Mouse (Mus musculus) kidney, postnatal 14 days (tissue): ENCODE results near the gene Fam240b.

Source experiments
- DNase-seq: peaks from one replicate; pipeline ENCODE4 v3.0.0; 2022; ENCODE audit warnings: mixed read lengths

Fam240b gene

DNA sequence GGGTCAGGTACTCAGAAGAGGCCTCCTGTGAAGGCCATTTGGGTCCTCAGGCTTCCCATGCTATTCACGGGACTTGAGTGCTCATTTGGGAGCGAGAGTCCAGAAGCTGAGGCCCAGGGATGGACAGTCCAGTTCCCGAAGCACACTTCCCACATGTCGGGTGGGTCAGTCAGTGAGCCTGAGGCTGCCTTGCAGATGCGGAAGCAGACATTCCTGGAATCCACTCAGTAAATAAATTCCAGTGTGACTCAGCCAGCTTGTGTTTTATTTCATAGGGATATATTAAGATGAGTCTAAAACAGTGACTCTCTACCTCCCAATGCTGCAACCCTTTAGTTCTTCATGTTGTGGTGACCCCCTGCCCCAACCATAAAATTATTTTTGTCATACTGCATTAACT is 58.1 kb downstream of the Fam240b start:
- no peak for DNase-seq

GRCm38 (mm10) chr13:64438863-64439452 is 58.6 kb downstream of the Fam240b start:
- DNase-seq: peak; percentile 73

GRCm38 (mm10) chr13:64437801-64438200 is 59.8 kb downstream of the Fam240b start:
- no peak for DNase-seq

DNA sequence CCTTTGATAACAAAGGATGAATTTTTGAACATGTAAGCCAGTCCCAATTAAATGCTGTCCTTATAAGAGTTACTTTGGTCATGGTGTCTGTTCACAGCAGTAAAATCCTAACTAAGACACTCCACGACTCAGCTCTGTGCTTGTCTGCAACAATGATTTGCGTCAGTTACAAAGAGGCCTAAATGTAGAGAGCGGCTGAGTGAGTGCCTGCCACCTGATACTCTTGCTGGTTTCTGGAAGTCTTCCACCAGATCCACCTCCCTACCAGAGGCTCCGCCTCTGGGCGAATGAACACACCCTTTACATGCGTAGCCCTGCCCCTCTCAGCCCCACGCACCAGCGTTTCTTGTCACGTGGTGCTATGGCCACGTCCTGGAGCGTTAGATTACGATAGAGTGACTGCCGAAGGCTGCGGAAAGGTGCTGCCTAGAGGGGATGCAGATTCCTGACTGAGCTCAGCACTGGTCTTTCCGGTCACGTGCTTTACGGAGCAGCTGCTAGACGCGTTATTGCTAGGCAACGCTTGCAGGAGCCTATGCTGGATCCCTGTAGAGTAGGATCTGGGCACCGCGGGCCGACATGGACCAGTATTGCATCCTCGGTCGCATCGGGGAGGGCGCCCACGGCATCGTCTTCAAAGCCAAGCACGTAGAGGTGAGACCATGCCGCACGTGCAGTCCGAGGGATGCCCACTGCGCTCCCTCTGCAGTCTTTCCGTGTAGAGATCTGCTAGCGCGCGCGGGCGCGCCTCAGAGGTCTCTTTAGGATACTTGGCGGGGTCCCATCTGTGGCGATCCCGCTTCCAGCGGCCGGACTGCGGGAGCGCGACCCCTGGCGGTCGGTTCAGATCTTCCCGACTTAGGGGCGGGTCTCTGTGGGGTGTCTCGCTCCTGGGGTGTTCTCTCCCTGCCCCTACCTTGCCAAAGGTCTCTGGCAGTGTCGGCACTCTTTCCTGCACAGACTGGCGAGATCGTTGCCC is 65.3 kb downstream of the Fam240b start, which contains the start of gene Cdk20:
Cdk20 (plus strand) TSS at position 298 of the 979 bp plus-strand sequence.
- peak; percentile 93 for DNase-seq
